Mouse (Mus musculus): ENCODE measurements around the gene Upk2.
A peak's percentile ranks its signal among the peaks of the same experiment; 100 is the strongest.

The Upk2 gene

GRCm38 (mm10) chr9:44406906-44407751 lies 47.6 kb downstream of the Upk2 start, which contains the start of the genes Rps25 and Trappc4:
Gene Rps25 (plus strand): TSS chr9:44407139.
Gene Trappc4 (minus strand): TSS chr9:44407600.
- peak; percentile 99 for DNase-seq (ENCODE audit: low spot score)

- no peak for DNase-seq (ENCODE audit: low spot score)
Observed at GRCm38 (mm10) chr9:44405011-44405410, 49.8 kb downstream of the Upk2 start.

All from embryo, embryonic 10.5 days (tissue).